Comparison of ENCODE assay signal across 27 mouse cellular contexts in genomic region chrX:51699079-51699478, GRCm38 (mm10). TPM values are rescaled to one million over a fixed set of nuclear protein-coding genes. Genes with fewer than 3 reads are reported as not detected.
DNase-seq lines count a peak whose midpoint lies in the region; ATAC-seq lines count a peak whose summit lies in the region.
"Had no signal": no experiment of that assay in that cellular context is flagged by ENCODE, and none has a peak within 500 bp of the region (broad histone marks: within the 10 kb centered on the region; RNA-seq: fewer than 3 reads in every experiment).

No protein-coding gene starts in this region.

- intact Hi-C loops in heart, postnatal 14 days (cut with DNase I): no loop called here
- intact Hi-C loops in heart, postnatal 36 days (cut with DNase I): no loop called here

- WGBS in embryonic facial prominence, embryonic 14.5 days: 35% methylated on average over 4 of the region's 4 CpGs
- 67% methylated on average over 4 of the region's 4 CpGs for WGBS in embryonic facial prominence, embryonic 10.5 days
- WGBS in lung, embryonic 16.5 days: 50% methylated on average over 4 of the region's 4 CpGs

- H3K27me3 ChIP-seq in embryonic facial prominence, embryonic 14.5 days (replicated peaks; ENCODE audit: control insufficient read depth, insufficient read depth, low read length): no peaks in the 10 kb centered on the region
- H3K27me3 ChIP-seq in embryonic facial prominence, embryonic 10.5 days (replicated peaks; ENCODE audit: low read depth, poor library complexity, severe bottlenecking): peaks cover 46% of the 10 kb centered on the region
- H3K27me3 ChIP-seq in lung, embryonic 16.5 days (ENCODE audit: control insufficient read depth, insufficient read depth, low read depth, low read length): no peaks in the 10 kb centered on the region
- H3K27me3 ChIP-seq: forebrain, embryonic 15.5 days had no signal

- H3K27ac ChIP-seq in embryonic facial prominence, embryonic 14.5 days (replicated peaks; ENCODE audit: low read depth, low read length): no peak overlapping the region
- H3K27ac ChIP-seq in embryonic facial prominence, embryonic 10.5 days (replicated peaks): no peak overlapping the region
- no peak overlapping the region for H3K27ac ChIP-seq in lung, embryonic 16.5 days (ENCODE audit: low read length)
- H3K27ac ChIP-seq: forebrain, embryonic 12.5 days; forebrain, embryonic 15.5 days; heart, embryonic 10.5 days; heart, embryonic 13.5 days; hindbrain, embryonic 14.5 days; hindbrain, postnatal 0 days had no signal

- H3K36me3 ChIP-seq in embryonic facial prominence, embryonic 14.5 days (ENCODE audit: control insufficient read depth, insufficient read depth, low read length): no peaks in the 10 kb centered on the region
- no peaks in the 10 kb centered on the region for H3K36me3 ChIP-seq in embryonic facial prominence, embryonic 10.5 days (replicated peaks)
- no peaks in the 10 kb centered on the region for H3K36me3 ChIP-seq in lung, embryonic 16.5 days (ENCODE audit: control insufficient read depth, insufficient read depth, low read length)
- H3K36me3 ChIP-seq: forebrain, embryonic 12.5 days; forebrain, embryonic 15.5 days; heart, embryonic 10.5 days; heart, embryonic 13.5 days had no signal

- no peak overlapping the region for H3K4me3 ChIP-seq in embryonic facial prominence, embryonic 14.5 days (ENCODE audit: low read depth, low read length)
- no peak overlapping the region for H3K4me3 ChIP-seq in embryonic facial prominence, embryonic 10.5 days
- no peak overlapping the region for H3K4me3 ChIP-seq in lung, embryonic 16.5 days (ENCODE audit: low read length)
- H3K4me3 ChIP-seq: erythroblast, embryonic 14.5 days; forebrain, embryonic 12.5 days; forebrain, embryonic 15.5 days; heart, embryonic 10.5 days; heart, embryonic 13.5 days had no signal

- H3K9me3 ChIP-seq in embryonic facial prominence, embryonic 14.5 days (ENCODE audit: control insufficient read depth, low read length): no peaks in the 10 kb centered on the region
- H3K9me3 ChIP-seq in embryonic facial prominence, embryonic 10.5 days: no peaks in the 10 kb centered on the region
- H3K9me3 ChIP-seq in lung, embryonic 16.5 days (ENCODE audit: control insufficient read depth, low read length): no peaks in the 10 kb centered on the region
- H3K9me3 ChIP-seq: forebrain, embryonic 12.5 days; forebrain, embryonic 15.5 days; heart, embryonic 10.5 days; heart, embryonic 13.5 days had no signal

- no peaks in the 10 kb centered on the region for H3K4me1 ChIP-seq in embryonic facial prominence, embryonic 14.5 days (ENCODE audit: control insufficient read depth, insufficient read depth, low read length)
- H3K4me1 ChIP-seq in embryonic facial prominence, embryonic 10.5 days: peaks cover 2% of the 10 kb centered on the region; the same call in 1 of the 2 replicates
- no peaks in the 10 kb centered on the region for H3K4me1 ChIP-seq in lung, embryonic 16.5 days (replicated peaks; ENCODE audit: control insufficient read depth, insufficient read depth, low read length)
- H3K4me1 ChIP-seq: forebrain, embryonic 12.5 days; forebrain, embryonic 15.5 days; heart, embryonic 10.5 days; heart, embryonic 13.5 days had no signal

- no peak overlapping the region for H3K9ac ChIP-seq in embryonic facial prominence, embryonic 14.5 days (ENCODE audit: low read depth, low read length)
- no peak overlapping the region for H3K9ac ChIP-seq in lung, embryonic 16.5 days (ENCODE audit: low read length)
- H3K9ac ChIP-seq: forebrain, embryonic 12.5 days; forebrain, embryonic 15.5 days; heart, embryonic 13.5 days; hindbrain, embryonic 14.5 days had no signal

- DNase-seq in embryonic facial prominence, embryonic 14.5 days (ENCODE audit: low spot score): peak; percentile 56
- DNase-seq in embryonic facial prominence, embryonic 10.5 days (ENCODE audit: low spot score): no peak
- DNase-seq in heart, postnatal 14 days: peak; percentile 1 to 9
- no peak for DNase-seq in heart, postnatal 36 days
- DNase-seq in lung, adult 18-20 months: no peak
- DNase-seq in frontal cortex, postnatal 25 days (ENCODE audit: low spot score in 2 of 2): no peak
- DNase-seq: adrenal gland, adult 8-10 months; adrenal gland, postnatal 25 days; cerebellum, adult 11-12 months; cerebellum, adult 8-10 months; cerebellum, postnatal 10 days; cerebellum, postnatal 36 days; embryo, embryonic 11 days; gastrocnemius, postnatal 10 days; gastrocnemius, postnatal 36 days; heart, postnatal 4 days had no signal

- ATAC-seq in embryonic facial prominence, embryonic 14.5 days (ENCODE audit: low read depth): peak; percentile 57; the same call in 1 of the 2 replicates
- ATAC-seq in lung, embryonic 16.5 days (ENCODE audit: low read depth): peak; percentile 52; the same call in 1 of the 2 replicates
- ATAC-seq: activated CD4-positive, CD25-positive, alpha-beta regulatory T cell, adult 4 months; forebrain, embryonic 15.5 days; hindbrain, postnatal 0 days; inflammation-experienced regulatory T-cells, adult 6 months had no signal

- H3K4me2 ChIP-seq in embryonic facial prominence, embryonic 14.5 days (ENCODE audit: low read depth, low read length): no peak overlapping the region
- no peak overlapping the region for H3K4me2 ChIP-seq in lung, embryonic 16.5 days (ENCODE audit: low read depth, low read length)
- H3K4me2 ChIP-seq: forebrain, embryonic 12.5 days; forebrain, embryonic 15.5 days; heart, embryonic 13.5 days; hindbrain, embryonic 14.5 days had no signal

RNA-seq across cellular contexts. Expression of gene Hs6st2, which starts 17.4 kb away (rescaled TPM):
- 26.8 and 28.7 TPM in 2 replicates for polyA plus RNA-seq in embryonic facial prominence, embryonic 14.5 days (2014; fragmentation: Nextera tagmentation; extraction: Ambion mirVana)
- polyA plus RNA-seq in embryonic facial prominence, embryonic 10.5 days (2016; fragmentation: Nextera tagmentation; extraction: Ambion mirVana): 25.9 and 27.8 TPM in 2 replicates
- 1 to 10 TPM; 2.2 to 2.5 TPM for total RNA-seq in heart, postnatal 14 days (2021)
- 1 to 10 TPM; 1.1 to 1.3 TPM for total RNA-seq in heart, postnatal 36 days (2021)
- polyA plus RNA-seq in lung, embryonic 16.5 days (2015; fragmentation: Nextera tagmentation; extraction: Ambion mirVana): 9.8 and 10.6 TPM in 2 replicates
- total RNA-seq: granulocyte monocyte progenitor cell, adult 5-6 weeks had no signal
- polyA plus RNA-seq: erythroblast, embryonic 14.5 days had no signal

Comparison
In these comparisons a context has a peak if more than half of its experiments do, and no peak if none do; other contexts are left out.
1. DNase-seq: peak in embryonic facial prominence, embryonic 14.5 days (single experiment) and heart, postnatal 14 days (2 of 2); none in embryonic facial prominence, embryonic 10.5 days (single experiment), heart, postnatal 36 days (0 of 2), lung, adult 18-20 months (0 of 2) and frontal cortex, postnatal 25 days (0 of 2).